ENCODE assay signal across 8 mouse cellular contexts in the genomic region with DNA sequence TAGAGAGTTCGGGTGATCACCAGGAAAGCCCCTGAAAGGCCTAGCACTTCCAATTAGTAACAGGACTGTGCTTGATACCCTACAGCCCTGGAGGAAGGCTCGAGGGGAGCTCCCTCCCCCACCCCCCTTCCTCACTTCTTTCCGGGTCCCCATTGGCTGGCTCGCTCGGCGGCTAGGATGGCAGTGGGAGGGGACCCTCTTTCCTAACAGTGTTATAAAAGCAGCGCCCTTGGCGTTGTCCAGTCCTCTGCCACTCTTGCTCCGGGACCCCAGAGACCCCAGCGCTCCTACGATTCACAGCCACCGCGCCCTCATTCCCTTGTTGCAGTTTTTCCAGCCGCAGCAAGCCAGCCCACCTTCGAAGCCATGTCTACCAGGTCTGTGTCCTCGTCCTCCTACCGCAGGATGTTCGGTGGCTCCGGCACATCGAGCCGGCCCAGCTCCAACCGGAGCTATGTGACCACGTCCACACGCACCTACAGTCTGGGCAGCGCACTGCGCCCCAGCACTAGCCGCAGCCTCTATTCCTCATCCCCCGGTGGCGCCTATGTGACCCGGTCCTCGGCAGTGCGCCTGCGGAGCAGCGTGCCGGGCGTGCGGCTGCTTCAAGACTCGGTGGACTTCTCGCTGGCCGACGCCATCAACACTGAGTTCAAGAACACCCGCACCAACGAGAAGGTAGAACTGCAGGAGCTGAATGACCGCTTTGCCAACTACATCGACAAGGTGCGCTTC. TPM values are rescaled to one million over a fixed set of nuclear protein-coding genes. Genes with fewer than 3 reads are reported as not detected.
A peak's percentile ranks its signal among the peaks of the same experiment; 100 is the strongest.
DNase-seq lines count a peak whose midpoint lies in the region; ATAC-seq and TF ChIP-seq lines count a peak whose summit lies in the region.

No protein-coding gene starts in this region.

- DNase-seq in 416B (ENCODE audit: low read depth): peak; percentile 98
- DNase-seq in heart, adult 11 months: peak; percentile 99
- peak; percentile 35 for DNase-seq in kidney, adult 11 months
- DNase-seq in liver, embryonic 14.5 days (ENCODE audit: low read depth in 3 of 3, low spot score in 3 of 3): no peak
- peak; percentile 55 to 67 for DNase-seq in natural killer cell, adult 2 months (ENCODE audit: low spot score in 2 of 2)

- TF ChIP-seq POLR2A in cortical plate, adult 2 months (IDR thresholded peaks at IDR 0.05; ENCODE audit: extremely low read depth, insufficient read depth, low read length): 0 out of 2 replicates have a peak, but pooled peaks have one; percentile 42

- peak overlapping the region; percentile 18; the same call in 1 of the 2 replicates for H3K9ac ChIP-seq in liver, embryonic 14.5 days (replicated peaks)
- peak overlapping the region; percentile 92 for H3K9ac ChIP-seq in stomach, embryonic 16.5 days (ENCODE audit: low read length)

- H3K4me2 ChIP-seq in liver, embryonic 14.5 days (ENCODE audit: low read depth): peak overlapping the region; percentile 54
- peak overlapping the region; percentile 57 for H3K4me2 ChIP-seq in stomach, embryonic 16.5 days (ENCODE audit: low read depth, low read length)

- peaks cover 1% of the 10 kb centered on the region for H3K4me1 ChIP-seq in cortical plate, adult 2 months (ENCODE audit: control insufficient read depth, insufficient read depth, low read length)
- peaks cover 0 to 13% of the 10 kb centered on the region in 2 experiments; a peak in 3 of 4 replicates for H3K4me1 ChIP-seq in liver, embryonic 14.5 days (replicated peaks; ENCODE audit: control insufficient read depth in 2 of 2, insufficient read depth in 2 of 2, low read length in 1 of 2)
- peaks cover 27% of the 10 kb centered on the region for H3K4me1 ChIP-seq in stomach, embryonic 16.5 days (ENCODE audit: control insufficient read depth, insufficient read depth, low read length)

- peak overlapping the region; percentile 41 for H3K4me3 ChIP-seq in cortical plate, adult 2 months (ENCODE audit: insufficient read depth, low read length)
- H3K4me3 ChIP-seq in liver, embryonic 14.5 days (ENCODE audit: insufficient read depth in 1 of 2, low read depth in 2 of 2, low read length in 2 of 2): peak overlapping the region; percentile 49 to 56
- H3K4me3 ChIP-seq in stomach, embryonic 16.5 days (replicated peaks; ENCODE audit: low read length): peak overlapping the region; percentile 74

- TF ChIP-seq EP300 in liver, embryonic 14.5 days (IDR thresholded peaks at IDR 0.05; ENCODE audit: low read depth): no peak

- H3K9me3 ChIP-seq in liver, embryonic 14.5 days (ENCODE audit: control insufficient read depth, low read length): no peaks in the 10 kb centered on the region
- no peaks in the 10 kb centered on the region for H3K9me3 ChIP-seq in stomach, embryonic 16.5 days (replicated peaks; ENCODE audit: control insufficient read depth, low read length)

- H3K36me3 ChIP-seq in liver, embryonic 14.5 days (replicated peaks; ENCODE audit: control insufficient read depth, insufficient read depth, low read depth): no peaks in the 10 kb centered on the region
- peaks cover 11% of the 10 kb centered on the region for H3K36me3 ChIP-seq in stomach, embryonic 16.5 days (ENCODE audit: control insufficient read depth, insufficient read depth, low read length)

- ATAC-seq in activated CD4-positive, CD25-positive, alpha-beta regulatory T cell, adult 4 months: peak; percentile 59
- ATAC-seq in liver, embryonic 14.5 days (ENCODE audit: insufficient read depth): peak; percentile 64
- ATAC-seq in stomach, embryonic 16.5 days (ENCODE audit: insufficient read depth, low FRiP score): peak; percentile 92

- under 1% methylated on average over 46 of the region's 46 CpGs for WGBS in liver, embryonic 14.5 days (ENCODE audit: insufficient replicate concordance)
- under 1% methylated on average over 46 of the region's 46 CpGs for WGBS in stomach, embryonic 16.5 days

- no peak for TF ChIP-seq CTCF in cortical plate, adult 2 months (IDR thresholded peaks at IDR 0.05; ENCODE audit: extremely low read depth, insufficient read depth, low read length)
- 0 out of 2 replicates have a peak, but pooled peaks have one; percentile 4 for TF ChIP-seq CTCF in liver, embryonic 14.5 days (IDR thresholded peaks at IDR 0.05; ENCODE audit: low read depth)

- H3K27me3 ChIP-seq in liver, embryonic 14.5 days (ENCODE audit: control insufficient read depth, insufficient read depth, low read length): peaks cover 46% of the 10 kb centered on the region
- H3K27me3 ChIP-seq in stomach, embryonic 16.5 days (ENCODE audit: control insufficient read depth, insufficient read depth, low read length): no peaks in the 10 kb centered on the region; the same call in 1 of the 2 replicates

- H3K27ac ChIP-seq in cortical plate, adult 2 months (ENCODE audit: insufficient read depth, low read length): peak overlapping the region; percentile 36
- no peak overlapping the region for H3K27ac ChIP-seq in liver, embryonic 14.5 days
- peak overlapping the region; percentile 99 for H3K27ac ChIP-seq in stomach, embryonic 16.5 days (ENCODE audit: low read length)

RNA-seq across cellular contexts. Expression of a gene that starts 0.5 kb away (rescaled TPM):
- polyA plus RNA-seq in activated CD4-positive, CD25-positive, alpha-beta regulatory T cell, adult 4 months (2017; shearing (Covaris generic)): 100 to 1,000 TPM; 703 to 754 TPM
- 85.8 and 101 TPM in 2 replicates for polyA plus RNA-seq in cortical plate, adult 2 months (2012; rRNA removed)
- polyA plus RNA-seq in liver, embryonic 14.5 days (2012; rRNA removed): 59.5 and 98.0 TPM in 2 replicates
- 65.0 and 70.8 TPM in 2 replicates for polyA plus RNA-seq in liver, embryonic 14.5 days (2014; fragmentation: Nextera tagmentation; extraction: Ambion mirVana)
- polyA plus RNA-seq in stomach, embryonic 16.5 days (2015; fragmentation: Nextera tagmentation; extraction: Ambion mirVana): 472 and 493 TPM in 2 replicates

RNA-seq across cellular contexts. Expression of a gene that starts 29.8 kb away (rescaled TPM):
- polyA plus RNA-seq in activated CD4-positive, CD25-positive, alpha-beta regulatory T cell, adult 4 months (2017; shearing (Covaris generic)): 10 to 100 TPM; 16.2 to 17.0 TPM
- 4.8 and 5.4 TPM in 2 replicates for polyA plus RNA-seq in cortical plate, adult 2 months (2012; rRNA removed)
- 1.9 and 2.8 TPM in 2 replicates for polyA plus RNA-seq in liver, embryonic 14.5 days (2012; rRNA removed)
- 5.4 and 5.5 TPM in 2 replicates for polyA plus RNA-seq in liver, embryonic 14.5 days (2014; fragmentation: Nextera tagmentation; extraction: Ambion mirVana)
- 8.0 and 8.4 TPM in 2 replicates for polyA plus RNA-seq in stomach, embryonic 16.5 days (2015; fragmentation: Nextera tagmentation; extraction: Ambion mirVana)

Comparison
In these comparisons a context has a peak if more than half of its experiments do, and no peak if none do; other contexts are left out.
1. DNase-seq: peak in 416B (single experiment), heart, adult 11 months (single experiment), kidney, adult 11 months (single experiment) and natural killer cell, adult 2 months (2 of 2); none in liver, embryonic 14.5 days (0 of 3).
2. Peak in every context shown above with its lines, with median percentiles within 50 percentile points of each other: ATAC-seq and H3K4me3 ChIP-seq.